Mouse (Mus musculus) limb, embryonic 11.5 days (tissue): ENCODE data around the gene Frmd4a. TPM values are rescaled to one million over a fixed set of nuclear protein-coding genes. Genes with fewer than 3 reads are reported as not detected.

Experiments used
- ATAC-seq: fragments of 200-750 bp; cut with Nextera tagmentation; 2 replicates; pipeline ENCODE4 v1.8.0; 2017; ENCODE audit warnings: low read depth; ENCODE audit not compliant: insufficient number of reproducible peaks, low FRiP score, low TSS enrichment
- DNase-seq: peaks from one replicate; pipeline ENCODE4 v3.0.0-alpha.2; 2015; ENCODE audit warnings: low spot score
- H3K27ac ChIP-seq: fragments of 300-500 bp; sonication (generic); replicated peaks from 2 replicates; pipeline ENCODE4 v1.5.1; 2014; ENCODE audit warnings: low read depth, mild to moderate bottlenecking, low read length
- H3K27me3 ChIP-seq: fragments of 300-500 bp; sonication (generic); 2 replicates; pipeline ENCODE4 v1.6.1; 2014; ENCODE audit warnings: mild to moderate bottlenecking, low read length, mixed read lengths; ENCODE audit not compliant: control insufficient read depth, insufficient read depth
- H3K36me3 ChIP-seq: fragments of 300-500 bp; sonication (generic); 2 replicates; pipeline ENCODE4 v1.6.1; 2014; ENCODE audit warnings: mild to moderate bottlenecking, low read length, moderate library complexity, mixed read lengths; ENCODE audit not compliant: control insufficient read depth, insufficient read depth
- H3K4me1 ChIP-seq: fragments of 300-500 bp; sonication (generic); 2 replicates; pipeline ENCODE4 v1.6.1; 2014; ENCODE audit warnings: low read length, mixed read lengths; ENCODE audit not compliant: control insufficient read depth, insufficient read depth
- H3K4me2 ChIP-seq: fragments of 300-500 bp; sonication (generic); 2 replicates; pipeline ENCODE4 v1.6.1; 2014; ENCODE audit warnings: low read depth, mild to moderate bottlenecking, moderate library complexity; ENCODE audit not compliant: severe bottlenecking
- H3K4me3 ChIP-seq: fragments of 300-500 bp; sonication (generic); 2 replicates; pipeline ENCODE4 v1.5.1; 2014; ENCODE audit warnings: low read depth, low read length
- H3K9ac ChIP-seq: fragments of 300-500 bp; sonication (generic); 2 replicates; pipeline ENCODE4 v1.6.1; 2014; ENCODE audit warnings: mild to moderate bottlenecking, low read length
- H3K9me3 ChIP-seq: fragments of 300-500 bp; sonication (generic); 2 replicates; pipeline ENCODE4 v1.6.1; 2016; ENCODE audit warnings: low read length; ENCODE audit not compliant: control insufficient read depth
- WGBS: fragments of 180-500 bp; shearing (Covaris S2); extraction: QIAGEN DNeasy Blood & Tissue Kit; methylation state at CpG from one replicate; pipeline ENCODE4 v1.1.7; 2014; 5-methylcytosine and 5-hydroxymethylcytosine counted together
- polyA plus RNA-seq: library from polyadenylated mRNA; unstranded; fragments of >200 nt; fragmentation: Nextera tagmentation; extraction: Ambion mirVana; gene quantifications from 2 replicates; pipeline ENCODE4 v1.2.1, GENCODE M21; 2014

The Frmd4a gene
- polyA plus RNA-seq, 1 experiment from 2014 or later: 65.3 TPM

DNA sequence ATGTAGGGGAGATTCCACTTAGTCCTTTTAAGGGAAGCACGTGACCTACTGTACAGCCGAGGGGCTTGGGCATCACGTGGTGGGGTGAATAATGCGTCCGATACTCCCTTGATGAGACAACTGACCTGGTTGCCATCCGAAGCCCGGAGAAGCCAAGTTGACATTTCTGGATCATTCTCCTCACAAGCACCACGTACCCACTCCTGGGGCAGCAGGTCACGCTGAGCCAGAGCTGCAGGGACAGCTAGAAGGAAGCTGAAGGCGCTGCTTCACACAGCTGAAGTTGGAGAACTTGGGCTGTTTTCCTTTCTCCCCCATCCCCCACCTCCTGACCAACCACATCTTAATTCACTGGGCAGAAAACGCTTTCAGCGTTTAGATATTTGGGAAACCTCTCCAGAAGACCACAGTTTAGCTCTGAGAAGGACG lies 282.9 kb downstream of the Frmd4a start:
- Histone ChIP-seq H3K4me2 (peak overlapping the region; percentile 56), H3K36me3 (no peaks in the 10 kb centered on the region; the same call in 1 of the 2 replicates), H3K9ac (peak overlapping the region; percentile 73), H3K4me3 (peak overlapping the region; percentile 42), H3K9me3 (no peaks in the 10 kb centered on the region), H3K4me1 (peaks cover 35% of the 10 kb centered on the region), H3K27ac (peak overlapping the region; percentile 98), H3K27me3 (no peaks in the 10 kb centered on the region)
- 19% methylated on average over 13 of the region's 13 CpGs for WGBS
- DNase-seq: peak; percentile 73
- ATAC-seq: no peak

DNA sequence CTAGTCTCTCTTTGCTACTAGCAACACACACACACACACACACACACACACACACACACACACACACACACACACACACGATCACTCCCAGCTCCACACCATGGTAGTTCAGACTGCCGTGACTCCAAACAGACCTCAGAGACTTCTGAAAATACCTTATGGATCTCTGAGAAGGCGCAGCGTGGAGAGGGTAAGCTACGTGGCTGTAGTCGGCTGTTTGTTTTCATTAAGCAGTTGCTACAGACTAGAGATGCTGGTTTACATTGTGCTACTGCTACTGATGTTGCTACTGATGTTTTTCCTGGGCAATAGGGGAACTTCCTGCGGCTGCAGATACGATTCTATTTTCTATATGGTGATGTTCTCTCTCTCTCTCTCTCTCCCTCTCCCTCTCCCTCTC lies 283.3 kb downstream of the Frmd4a start:
- Histone ChIP-seq H3K4me2 (peak overlapping the region; percentile 56), H3K36me3 (no peaks in the 10 kb centered on the region; the same call in 1 of the 2 replicates), H3K9me3 (no peaks in the 10 kb centered on the region), H3K4me3 (peak overlapping the region; percentile 42), H3K4me1 (peaks cover 31% of the 10 kb centered on the region), H3K9ac (peak overlapping the region; percentile 73), H3K27me3 (no peaks in the 10 kb centered on the region), H3K27ac (peak overlapping the region; percentile 98)
- DNase-seq: peak; percentile 53
- 7% methylated on average over 8 of the region's 8 CpGs for WGBS
- ATAC-seq: no peak

- WGBS: 17% methylated on average over 5 of the region's 6 CpGs
- peak overlapping the region; percentile 56 for H3K4me2 ChIP-seq
- no peaks in the 10 kb centered on the region; the same call in 1 of the 2 replicates for H3K36me3 ChIP-seq
- H3K27ac ChIP-seq: peak overlapping the region; percentile 98
- no peaks in the 10 kb centered on the region for H3K9me3 ChIP-seq
- H3K27me3 ChIP-seq: no peaks in the 10 kb centered on the region
- H3K4me1 ChIP-seq: peaks cover 28% of the 10 kb centered on the region
- ATAC-seq (no peak), DNase-seq (peak; percentile 37)
- H3K9ac ChIP-seq: peak overlapping the region; percentile 64
- peak overlapping the region; percentile 42 for H3K4me3 ChIP-seq
Measured at GRCm38 (mm10) chr2:4301256-4301655, 283.7 kb downstream of the Frmd4a start.

GRCm38 (mm10) chr2:4301692-4302091 lies 284.2 kb downstream of the Frmd4a start:
- peak overlapping the region; percentile 98 for H3K27ac ChIP-seq
- H3K36me3 ChIP-seq: no peaks in the 10 kb centered on the region; the same call in 1 of the 2 replicates
- DNase-seq (peak; percentile 56), ATAC-seq (no peak)
- no peaks in the 10 kb centered on the region for H3K27me3 ChIP-seq
- peak overlapping the region; percentile 42 for H3K4me3 ChIP-seq
- H3K9me3 ChIP-seq: no peaks in the 10 kb centered on the region
- peaks cover 28% of the 10 kb centered on the region for H3K4me1 ChIP-seq
- H3K4me2 ChIP-seq: peak overlapping the region; percentile 56
- peak overlapping the region; percentile 64 for H3K9ac ChIP-seq
- 19% methylated on average over 7 of the region's 7 CpGs for WGBS

DNA sequence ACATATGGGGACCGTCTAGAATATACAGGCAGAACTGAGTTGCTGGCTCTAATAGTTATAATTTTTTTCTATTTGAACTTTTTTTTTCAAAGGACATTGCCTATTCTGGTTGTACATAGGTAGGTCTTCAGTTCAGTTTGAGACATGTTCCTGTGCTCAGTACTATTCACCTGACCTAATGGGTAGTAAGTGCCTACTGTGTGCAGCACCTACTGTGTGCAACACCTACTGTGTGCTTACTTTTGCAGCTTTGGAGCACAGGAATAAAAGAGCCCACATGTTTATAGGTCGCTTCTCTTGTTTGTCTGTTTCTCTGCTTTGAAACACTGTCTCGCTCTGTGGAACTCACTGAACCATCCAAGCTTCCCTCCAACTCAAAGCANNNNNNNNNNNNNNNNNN lies 284.6 kb downstream of the Frmd4a start:
- Histone ChIP-seq H3K4me2 (peak overlapping the region; percentile 56), H3K4me1 (peaks cover 24% of the 10 kb centered on the region), H3K36me3 (no peaks in the 10 kb centered on the region), H3K9me3 (no peaks in the 10 kb centered on the region), H3K27ac (peak overlapping the region; percentile 98), H3K4me3 (peak overlapping the region; percentile 42), H3K27me3 (no peaks in the 10 kb centered on the region), H3K9ac (no peak overlapping the region)
- ATAC-seq (no peak), DNase-seq (no peak)
- WGBS: 80% methylated on average over 3 of the region's 3 CpGs

GRCm38 (mm10) chr2:4307076-4307475 lies 289.6 kb downstream of the Frmd4a start:
- 81% methylated on average over 6 of the region's 6 CpGs for WGBS
- H3K4me2 ChIP-seq: no peak overlapping the region

GRCm38 (mm10) chr2:4314545-4314944 lies 297.0 kb downstream of the Frmd4a start:
- Histone ChIP-seq H3K27ac (no peak overlapping the region), H3K4me3 (no peak overlapping the region), H3K9me3 (no peaks in the 10 kb centered on the region), H3K4me1 (peaks cover 8% of the 10 kb centered on the region; the same call in 1 of the 2 replicates), H3K9ac (no peak overlapping the region), H3K36me3 (no peaks in the 10 kb centered on the region), H3K27me3 (no peaks in the 10 kb centered on the region), H3K4me2 (no peak overlapping the region)
- 83% methylated on average over 5 of the region's 5 CpGs for WGBS
- no peak for ATAC-seq
- DNase-seq: no peak

More at GRCm38 (mm10) chr2:4307076-4307475, 289.6 kb downstream of the Frmd4a start:
- Histone ChIP-seq H3K27me3 (no peaks in the 10 kb centered on the region), H3K4me1 (0 out of 2 replicates have a peak, but pooled peaks cover 2% of the 10 kb centered on the region), H3K9ac (no peak overlapping the region), H3K9me3 (no peaks in the 10 kb centered on the region), H3K36me3 (no peaks in the 10 kb centered on the region; the same call in 1 of the 2 replicates), H3K27ac (no peak overlapping the region), H3K4me3 (no peak overlapping the region)
- no peak for DNase-seq
- ATAC-seq: no peak

DNA sequence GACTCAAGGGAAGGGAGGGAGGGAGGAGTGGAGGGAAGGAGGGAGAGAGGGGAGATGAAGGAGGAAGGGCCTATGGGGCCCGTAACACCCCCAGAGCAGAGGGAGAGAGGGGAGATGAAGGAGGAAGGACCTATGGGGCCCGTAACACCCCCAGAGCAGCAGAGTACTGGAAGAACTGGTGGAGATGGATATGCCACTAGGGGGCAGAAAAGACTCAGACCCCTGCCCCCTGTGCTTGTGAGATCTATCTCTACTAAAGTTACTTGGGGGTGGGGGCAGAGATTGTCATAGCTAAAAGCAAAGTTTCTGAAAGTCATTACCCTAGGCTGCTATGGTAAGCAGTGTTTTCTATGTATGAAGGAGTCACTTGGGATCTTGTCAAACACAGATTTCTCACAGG lies 299.1 kb downstream of the Frmd4a start:
- DNase-seq (peak; percentile 43), ATAC-seq (no peak)
- no peak overlapping the region for H3K4me3 ChIP-seq
- no peak overlapping the region for H3K4me2 ChIP-seq
- H3K4me1 ChIP-seq: peaks cover 8% of the 10 kb centered on the region; the same call in 1 of the 2 replicates
- 62% methylated on average over 2 of the region's 2 CpGs for WGBS
- no peaks in the 10 kb centered on the region for H3K36me3 ChIP-seq
- H3K9me3 ChIP-seq: no peaks in the 10 kb centered on the region
- no peak overlapping the region for H3K9ac ChIP-seq
- no peak overlapping the region for H3K27ac ChIP-seq
- no peaks in the 10 kb centered on the region for H3K27me3 ChIP-seq

DNA sequence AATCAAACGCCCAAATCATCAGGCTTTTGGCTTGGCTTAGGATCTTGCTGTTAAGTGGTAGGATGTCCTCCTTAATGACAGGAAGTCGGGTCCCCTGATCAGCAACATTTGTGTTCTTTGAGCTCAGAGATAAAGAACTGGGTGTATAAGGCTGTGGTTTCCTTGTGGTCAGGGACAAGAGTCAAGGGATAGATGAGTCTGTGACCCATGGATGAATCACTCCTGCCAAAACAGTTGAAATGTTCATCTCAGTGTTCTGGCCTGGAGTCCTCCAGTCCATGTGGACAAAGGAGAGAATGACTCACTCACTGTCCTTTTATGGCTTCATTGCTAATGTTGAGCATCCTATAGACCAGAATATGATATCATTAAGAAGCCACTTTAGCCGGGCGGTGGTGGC lies 300.6 kb downstream of the Frmd4a start:
- DNase-seq (no peak), ATAC-seq (no peak)
- WGBS: 75% methylated on average over 4 of the region's 4 CpGs

More for the DNA sequence above, 300.6 kb downstream of the Frmd4a start:
- Histone ChIP-seq H3K4me3 (no peak overlapping the region), H3K9ac (no peak overlapping the region), H3K4me1 (peaks cover 3% of the 10 kb centered on the region; the same call in 1 of the 2 replicates), H3K27me3 (no peaks in the 10 kb centered on the region), H3K4me2 (no peak overlapping the region), H3K36me3 (no peaks in the 10 kb centered on the region), H3K9me3 (no peaks in the 10 kb centered on the region), H3K27ac (no peak overlapping the region)
